Comparison of ENCODE assay signal across 16 mouse cellular contexts in the genomic region with DNA sequence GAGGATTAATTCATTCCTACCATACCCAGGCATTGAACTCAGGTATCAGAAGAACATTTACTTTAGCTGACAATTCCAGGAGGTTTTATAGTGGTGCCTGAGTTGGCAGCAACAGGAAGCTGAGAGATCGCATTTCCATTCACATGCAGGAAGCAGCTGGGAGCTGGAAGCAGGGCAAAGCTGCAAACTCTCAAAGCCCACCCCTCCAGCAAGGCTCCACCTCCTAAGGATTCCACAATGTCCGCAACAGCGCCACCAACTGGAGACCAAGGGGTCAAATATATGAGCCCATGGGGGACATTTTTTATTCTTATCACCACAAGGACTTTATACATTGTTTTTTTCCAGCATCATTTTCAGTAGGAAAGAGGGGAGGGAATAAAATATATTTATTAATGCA. TPM values are rescaled to one million over a fixed set of nuclear protein-coding genes. Genes with fewer than 3 reads are reported as not detected.
DNase-seq lines count a peak whose midpoint lies in the region; ATAC-seq and TF ChIP-seq lines count a peak whose summit lies in the region.
"Had no signal": no experiment of that assay in that cellular context is flagged by ENCODE, and none has a peak within 500 bp of the region (broad histone marks: within the 10 kb centered on the region; RNA-seq: fewer than 3 reads in every experiment).

No protein-coding gene starts in this region.

- H3K36me3 ChIP-seq in hindbrain, postnatal 0 days (ENCODE audit: insufficient read depth, low read length) = no peaks in the 10 kb centered on the region
- no peaks in the 10 kb centered on the region for H3K36me3 ChIP-seq in hindbrain, embryonic 16.5 days (ENCODE audit: control insufficient read depth, insufficient read depth, low read length)
- H3K36me3 ChIP-seq in splenic B cell, adult 2 months (ENCODE audit: control insufficient read depth, insufficient read depth, low read length, poor library complexity, severe bottlenecking) = no peaks in the 10 kb centered on the region; the same call in 1 of the 2 replicates

- H3K4me3 ChIP-seq in hindbrain, postnatal 0 days (ENCODE audit: low read length) = no peak overlapping the region
- no peak overlapping the region for H3K4me3 ChIP-seq in hindbrain, embryonic 16.5 days (ENCODE audit: low read length)
- H3K4me3 ChIP-seq: forebrain, embryonic 10.5 days; liver, embryonic 15.5 days had no signal

- ATAC-seq in hindbrain, postnatal 0 days = no peak
- ATAC-seq in hindbrain, embryonic 16.5 days = no peak
- ATAC-seq: inflammation-experienced regulatory T-cells, adult 6 months had no signal

- no peaks in the 10 kb centered on the region for H3K27me3 ChIP-seq in hindbrain, postnatal 0 days (ENCODE audit: insufficient read depth, low read length)
- no peaks in the 10 kb centered on the region for H3K27me3 ChIP-seq in hindbrain, embryonic 16.5 days (replicated peaks; ENCODE audit: control insufficient read depth, insufficient read depth, low read length)
- no peaks in the 10 kb centered on the region for H3K27me3 ChIP-seq in splenic B cell, adult 2 months (ENCODE audit: control insufficient read depth, insufficient read depth, low read length, poor library complexity, severe bottlenecking)
- H3K27me3 ChIP-seq: CH12.LX; liver, embryonic 15.5 days had no signal

- no peaks in the 10 kb centered on the region for H3K4me1 ChIP-seq in hindbrain, postnatal 0 days (ENCODE audit: insufficient read depth, low read length)
- H3K4me1 ChIP-seq in hindbrain, embryonic 16.5 days (ENCODE audit: control insufficient read depth, insufficient read depth, low read depth, low read length) = no peaks in the 10 kb centered on the region
- H3K4me1 ChIP-seq: forebrain, embryonic 10.5 days had no signal

- no peak overlapping the region for H3K9ac ChIP-seq in hindbrain, postnatal 0 days (replicated peaks; ENCODE audit: low read length)
- H3K9ac ChIP-seq in hindbrain, embryonic 16.5 days (ENCODE audit: low read depth, low read length) = no peak overlapping the region
- H3K9ac ChIP-seq: liver, embryonic 15.5 days had no signal

- no peaks in the 10 kb centered on the region for H3K9me3 ChIP-seq in hindbrain, postnatal 0 days (ENCODE audit: low read length)
- no peaks in the 10 kb centered on the region for H3K9me3 ChIP-seq in hindbrain, embryonic 16.5 days (ENCODE audit: control insufficient read depth, low read length)

- peak; percentile 24; the same call in 1 of the 2 replicates for TF ChIP-seq CTCF in hindbrain, postnatal 0 days (IDR thresholded peaks at IDR 0.05; ENCODE audit: low read depth)

- H3K27ac ChIP-seq in hindbrain, postnatal 0 days = no peak overlapping the region
- no peak overlapping the region for H3K27ac ChIP-seq in hindbrain, embryonic 16.5 days (ENCODE audit: low read depth, low read length)
- H3K27ac ChIP-seq: forebrain, embryonic 10.5 days; liver, embryonic 15.5 days; macrophage had no signal

- DNase-seq in hindbrain, postnatal 0 days (ENCODE audit: low spot score) = no peak
- DNase-seq in lung, postnatal 10 days = peak; percentile 18
- DNase-seq in lung, postnatal 14 days = no peak
- DNase-seq in ES-CJ7 (ENCODE audit: low read depth, low spot score) = peak; percentile 48
- DNase-seq in splenic B cell, adult 2 months (ENCODE audit: low read depth, low spot score) = peak; percentile 24
- no peak for DNase-seq in thymus, postnatal 4 days
- DNase-seq in embryo, embryonic 10 days (ENCODE audit: low spot score) = no peak
- DNase-seq: cerebellum, adult 9-11 months; gastrocnemius, postnatal 25 days had no signal

- no peak overlapping the region for H3K4me2 ChIP-seq in hindbrain, postnatal 0 days (ENCODE audit: low read depth, low read length)
- no peak overlapping the region for H3K4me2 ChIP-seq in hindbrain, embryonic 16.5 days (ENCODE audit: low read length)
- H3K4me2 ChIP-seq: liver, embryonic 15.5 days; midbrain, embryonic 11.5 days had no signal

- WGBS in hindbrain, postnatal 0 days = 88% methylated on average over 3 of the region's 3 CpGs
- WGBS in hindbrain, embryonic 16.5 days = 91% methylated on average over 3 of the region's 3 CpGs

RNA-seq across cellular contexts. Expression of gene Usf3, which starts 15.7 kb away (rescaled TPM):
- total RNA-seq in hindbrain, postnatal 0 days (2014; rRNA removed) = 13.8 and 14.1 TPM in 2 replicates
- 1.9 and 2.4 TPM in 2 replicates for polyA plus RNA-seq in hindbrain, postnatal 0 days (2015; fragmentation: Nextera tagmentation; extraction: Ambion mirVana)
- 1.9 and 2.1 TPM in 2 replicates for polyA plus RNA-seq in hindbrain, embryonic 16.5 days (2015; fragmentation: Nextera tagmentation; extraction: Ambion mirVana)

RNA-seq across cellular contexts. Expression of gene Naa50, which starts 49.1 kb away (rescaled TPM):
- 10.0 and 10.1 TPM in 2 replicates for total RNA-seq in hindbrain, postnatal 0 days (2014; rRNA removed)
- polyA plus RNA-seq in hindbrain, postnatal 0 days (2015; fragmentation: Nextera tagmentation; extraction: Ambion mirVana) = 56.3 and 56.6 TPM in 2 replicates
- 58.6 and 64.5 TPM in 2 replicates for polyA plus RNA-seq in hindbrain, embryonic 16.5 days (2015; fragmentation: Nextera tagmentation; extraction: Ambion mirVana)

RNA-seq across cellular contexts. Expression of gene Atp6v1a, which starts 49.3 kb away (rescaled TPM):
- 165 and 183 TPM in 2 replicates for total RNA-seq in hindbrain, postnatal 0 days (2014; rRNA removed)
- polyA plus RNA-seq in hindbrain, postnatal 0 days (2015; fragmentation: Nextera tagmentation; extraction: Ambion mirVana) = 161 TPM in 2 replicates
- polyA plus RNA-seq in hindbrain, embryonic 16.5 days (2015; fragmentation: Nextera tagmentation; extraction: Ambion mirVana) = 155 TPM in 2 replicates

Comparison
In these comparisons a context has a peak if more than half of its experiments do, and no peak if none do; other contexts are left out.
1. DNase-seq: peak in lung, postnatal 10 days (single experiment), ES-CJ7 (single experiment) and splenic B cell, adult 2 months (single experiment); none in hindbrain, postnatal 0 days (single experiment), lung, postnatal 14 days (single experiment), thymus, postnatal 4 days (single experiment) and embryo, embryonic 10 days (single experiment).